Mouse (Mus musculus) cerebellum, adult 2 months (tissue): ENCODE data around the gene Tfam. TPM values are rescaled to one million over a fixed set of nuclear protein-coding genes. Genes with fewer than 3 reads are reported as not detected.

Experiments
- DNase-seq, 2 experiments: peaks; one replicate each; pipeline ENCODE4 v3.0.0; 2021
- H3K27ac ChIP-seq: fragments of 200-500 bp; 2 replicates; pipeline ENCODE4 v1.5.1; 2012; ENCODE audit warnings: low read length, control low read depth, inconsistent platforms; ENCODE audit not compliant: insufficient read depth
- H3K27me3 ChIP-seq: fragments of 200-500 bp; 2 replicates; pipeline ENCODE4 v1.6.1; 2012; ENCODE audit warnings: inconsistent platforms, mild to moderate bottlenecking, low read length, moderate library complexity; ENCODE audit not compliant: control insufficient read depth, insufficient read depth
- H3K4me1 ChIP-seq: fragments of 200-500 bp; 2 replicates; pipeline ENCODE4 v1.6.1; 2011; ENCODE audit warnings: low read length; ENCODE audit not compliant: control insufficient read depth, insufficient read depth
- H3K4me3 ChIP-seq: fragments of 200-500 bp; replicated peaks from 2 replicates; pipeline ENCODE3; 2011; ENCODE audit warnings: mild to moderate bottlenecking, low read depth, low read length, control low read depth; ENCODE audit not compliant: insufficient read depth
- CTCF ChIP-seq: fragments of 200-500 bp; IDR thresholded peaks from 2 replicates; pipeline ENCODE4 v1.5.1; 2011; ENCODE audit warnings: low read depth, mild to moderate bottlenecking, control low read depth, low read length, moderate library complexity, borderline replicate concordance; ENCODE audit not compliant: insufficient read depth
- POLR2A ChIP-seq: fragments of 200-500 bp; IDR thresholded peaks from 2 replicates; pipeline ENCODE4 v1.6.1; 2011; ENCODE audit warnings: low read length, control low read depth, borderline replicate concordance; ENCODE audit not compliant: insufficient read depth
- WGBS: fragments of 180-500 bp; shearing (Covaris S2); methylation state at CpG from one replicate; pipeline ENCODE4 v1.1.7; 2018; 5-methylcytosine and 5-hydroxymethylcytosine counted together
- polyA plus RNA-seq: library from polyadenylated mRNA; depleted of rRNA; stranded (reverse); fragments of >200 nt; gene quantifications from 2 replicates; pipeline ENCODE4 v1.2.3, GENCODE M21; 2012

Tfam gene
- polyA plus RNA-seq, 1 experiment: 27.2 TPM

- no peak for DNase-seq
- 82% methylated on average over 7 of the region's 7 CpGs for WGBS
- Histone ChIP-seq H3K4me1 (0 out of 2 replicates have a peak, but pooled peaks cover 2% of the 10 kb centered on the region), H3K27ac (no peak overlapping the region), H3K27me3 (no peaks in the 10 kb centered on the region), H3K4me3 (no peak overlapping the region)
- no peak for TF ChIP-seq POLR2A
- no peak for TF ChIP-seq CTCF
These were observed 43.4 kb downstream of the Tfam start for GRCm38 (mm10) chr10:71194713-71195112.

DNA sequence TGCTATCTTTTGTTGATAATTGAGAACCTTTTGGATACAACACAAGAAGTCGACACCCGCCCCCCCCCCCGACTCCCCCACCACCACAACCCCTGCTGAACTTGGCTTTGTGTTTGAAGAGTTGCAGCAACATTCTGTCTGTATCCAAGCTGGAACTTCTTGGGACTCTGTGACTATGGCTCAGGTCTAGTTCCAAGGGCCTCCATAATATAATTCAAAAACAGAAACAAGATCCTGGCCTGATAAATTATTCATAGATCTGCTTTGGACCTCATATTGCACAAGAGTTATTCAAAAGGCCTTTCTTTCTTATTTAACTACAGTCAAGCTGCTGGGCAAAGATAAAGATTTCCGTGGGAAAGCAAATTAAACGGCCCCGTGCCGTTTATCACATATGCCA lies 44.8 kb downstream of the Tfam start:
- H3K27me3 ChIP-seq: no peaks in the 10 kb centered on the region
- no peak overlapping the region for H3K4me3 ChIP-seq
- no peak for TF ChIP-seq CTCF
- TF ChIP-seq POLR2A: no peak
- whole genome bisulfite sequencing: 13% methylated on average over 7 of the region's 7 CpGs
- H3K27ac ChIP-seq: no peak overlapping the region
- DNase-seq: no peak
- 0 out of 2 replicates have a peak, but pooled peaks cover 2% of the 10 kb centered on the region for H3K4me1 ChIP-seq

- 47% methylated on average over 11 of the region's 11 CpGs for WGBS
- no peaks in the 10 kb centered on the region for H3K27me3 ChIP-seq
These were observed 45.2 kb downstream of the Tfam start for GRCm38 (mm10) chr10:71192886-71193285.

GRCm38 (mm10) chr10:71188681-71189080 lies 49.4 kb downstream of the Tfam start:
- TF ChIP-seq POLR2A: no peak
- no peak for TF ChIP-seq CTCF
- Histone ChIP-seq H3K27ac (no peak overlapping the region), H3K4me1 (no peaks in the 10 kb centered on the region; the same call in 1 of the 2 replicates), H3K4me3 (no peak overlapping the region), H3K27me3 (no peaks in the 10 kb centered on the region)
- 92% methylated on average over 4 of the region's 4 CpGs for WGBS
- no peak for DNase-seq

More at GRCm38 (mm10) chr10:71192886-71193285, 45.2 kb downstream of the Tfam start:
- Histone ChIP-seq H3K4me3 (no peak overlapping the region), H3K4me1 (0 out of 2 replicates have a peak, but pooled peaks cover 2% of the 10 kb centered on the region), H3K27ac (no peak overlapping the region)
- TF ChIP-seq CTCF: no peak
- no peak for TF ChIP-seq POLR2A
- no peak for DNase-seq

- Histone ChIP-seq H3K27ac (no peak overlapping the region), H3K4me1 (no peaks in the 10 kb centered on the region; the same call in 1 of the 2 replicates), H3K27me3 (no peaks in the 10 kb centered on the region), H3K4me3 (no peak overlapping the region)
- WGBS: 57% methylated on average over 7 of the region's 7 CpGs
- no peak for DNase-seq
- TF ChIP-seq CTCF: no peak
- no peak for TF ChIP-seq POLR2A
These were observed 53.0 kb downstream of the Tfam start for GRCm38 (mm10) chr10:71185059-71185458.

DNA sequence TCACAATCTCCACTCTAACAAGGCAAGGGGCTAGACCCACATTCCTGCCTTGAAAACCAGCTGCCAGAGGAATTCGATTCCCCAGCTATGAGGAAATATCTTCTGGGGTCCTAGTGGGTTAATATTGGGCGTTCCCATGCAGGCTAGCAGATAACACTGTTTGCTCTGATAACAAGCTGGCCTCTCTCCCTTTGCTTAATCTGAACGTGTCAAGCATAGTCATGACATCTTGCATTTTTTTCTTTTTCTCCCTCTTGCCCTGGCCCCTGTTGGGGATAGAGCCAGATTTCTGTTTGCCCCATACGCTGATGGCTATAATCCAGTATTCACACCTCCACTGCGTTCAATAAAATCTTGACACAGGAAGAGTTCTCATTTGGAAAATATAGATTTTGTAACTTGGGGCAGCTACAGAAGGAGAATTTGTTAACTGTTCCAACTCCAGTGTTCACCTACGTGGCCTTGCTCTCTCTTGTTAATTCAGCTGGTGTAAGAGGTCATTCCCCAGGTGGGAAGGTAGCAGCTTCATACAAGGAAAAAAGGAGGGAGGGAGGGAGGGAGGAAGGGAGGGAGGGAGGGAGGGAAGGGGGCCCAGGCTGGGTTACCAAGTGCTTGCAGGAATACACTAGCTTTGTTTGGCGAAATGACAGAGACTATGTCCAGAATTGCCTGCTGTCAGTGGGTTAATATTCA lies 54.6 kb downstream of the Tfam start:
- no peaks in the 10 kb centered on the region; the same call in 1 of the 2 replicates for H3K4me1 ChIP-seq
- no peak for DNase-seq
- H3K4me3 ChIP-seq: no peak overlapping the region
- TF ChIP-seq POLR2A (no peak), CTCF (no peak)
- H3K27ac ChIP-seq: no peak overlapping the region
- 44% methylated on average over 7 of the region's 7 CpGs for WGBS
- H3K27me3 ChIP-seq: no peaks in the 10 kb centered on the region

DNA sequence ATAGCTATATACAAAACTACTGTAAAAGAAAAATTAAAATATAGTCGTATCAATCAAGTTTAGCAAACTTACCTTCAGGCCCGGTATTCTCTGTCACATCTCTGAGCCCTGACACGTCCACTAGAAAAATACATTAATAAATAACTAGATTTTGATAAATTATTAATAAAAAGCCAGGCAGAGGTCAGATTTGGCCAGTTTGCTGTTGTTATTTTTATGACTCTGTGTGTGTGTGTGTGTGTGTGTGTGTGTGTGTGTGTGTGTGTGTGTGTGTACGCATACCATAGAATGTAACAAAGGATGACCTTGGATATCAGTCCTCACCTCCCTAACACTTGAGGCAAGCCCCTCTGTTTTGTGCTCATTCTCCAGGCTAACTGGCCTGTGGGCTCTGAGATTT lies 56.1 kb downstream of the Tfam start:
- no peaks in the 10 kb centered on the region for H3K27me3 ChIP-seq
- no peak overlapping the region for H3K4me3 ChIP-seq
- DNase-seq: no peak
- WGBS: 92% methylated on average over 4 of the region's 4 CpGs
- no peak for TF ChIP-seq POLR2A
- no peak for TF ChIP-seq CTCF
- H3K4me1 ChIP-seq: no peaks in the 10 kb centered on the region; the same call in 1 of the 2 replicates
- no peak overlapping the region for H3K27ac ChIP-seq

DNA sequence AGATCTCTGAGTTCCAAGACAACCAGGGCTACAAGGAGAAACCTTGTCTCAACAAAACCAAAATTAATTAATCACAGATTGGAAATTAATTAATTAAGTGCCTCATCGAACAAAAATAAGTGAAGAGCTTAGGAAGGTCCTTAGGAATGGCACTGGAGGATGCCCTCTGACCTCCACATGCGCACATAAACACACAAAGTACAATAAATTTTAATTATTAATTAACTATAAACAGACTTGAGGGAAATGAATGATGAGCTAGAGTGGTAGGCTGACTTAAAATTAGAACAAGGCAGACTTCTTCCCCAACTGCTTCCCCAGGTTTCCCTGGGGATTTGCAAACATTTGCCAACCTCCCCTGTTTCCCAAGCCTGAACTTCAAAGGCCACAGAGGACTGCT lies 57.0 kb downstream of the Tfam start:
- no peak overlapping the region for H3K4me3 ChIP-seq
- TF ChIP-seq CTCF (no peak), POLR2A (no peak)
- no peak for DNase-seq
- H3K27me3 ChIP-seq: no peaks in the 10 kb centered on the region
- H3K4me1 ChIP-seq: no peaks in the 10 kb centered on the region; the same call in 1 of the 2 replicates
- no peak overlapping the region for H3K27ac ChIP-seq
- WGBS: 90% methylated on average over 2 of the region's 2 CpGs
